Mouse (Mus musculus): ENCODE measurements at regions not wholly inside any gene's neighbourhood (a gene's known extent, or its start where the extent isn't known, plus 50 kb on each side); places are given as distances from the start of the nearest gene placed in this dataset.

DNA sequence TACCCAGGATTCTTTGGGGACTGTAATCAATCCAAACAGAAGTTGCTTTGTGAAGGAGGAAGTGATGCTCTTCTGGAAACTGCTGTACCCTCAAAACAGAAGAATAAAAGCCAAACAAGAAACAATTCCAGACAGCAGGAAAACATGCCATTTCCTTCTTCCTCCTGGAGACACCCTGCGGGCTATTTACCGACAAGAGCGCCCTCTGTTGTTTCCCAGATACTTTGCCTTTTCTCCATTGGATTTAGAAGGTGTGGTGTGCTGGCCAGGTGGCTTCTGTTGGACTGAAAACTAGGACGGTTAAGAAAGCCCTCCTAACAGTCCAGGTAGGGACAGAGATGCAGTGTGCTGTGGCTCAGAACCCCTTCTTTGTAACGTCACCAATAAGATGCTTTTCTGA, 119.9 kb upstream of the Msx2 start:
- peak in 1 of 2 experiments; percentile 19 for DNase-seq (ENCODE audit: low spot score in 2 of 2)

DNA sequence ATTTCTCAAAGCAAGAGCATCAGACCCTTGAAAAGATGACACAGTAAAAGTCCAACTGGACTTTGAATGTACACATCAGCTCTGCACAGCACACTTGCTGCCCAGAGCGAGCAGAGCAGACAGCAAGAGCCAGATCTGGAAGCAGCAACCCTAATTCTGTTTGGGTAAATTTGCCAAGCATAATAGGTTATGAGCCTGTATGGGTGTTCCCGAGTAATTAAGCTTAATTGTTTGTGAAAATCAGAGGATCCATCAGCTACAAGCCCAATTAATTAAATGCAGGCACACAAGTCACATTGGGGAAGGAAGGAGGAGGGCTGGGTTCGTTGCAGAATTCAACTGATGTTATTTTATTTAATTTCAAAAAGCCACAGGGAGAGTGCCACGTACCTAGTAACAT, 113.9 kb upstream of the Msx2 start:
- no peak for DNase-seq (ENCODE audit: low spot score in 2 of 2)

- peak; percentile 3 to 7 for DNase-seq (ENCODE audit: low spot score in 2 of 2)
Observed at GRCm38 (mm10) chr13:53584504-53585130, 111.7 kb upstream of the Msx2 start.

DNA sequence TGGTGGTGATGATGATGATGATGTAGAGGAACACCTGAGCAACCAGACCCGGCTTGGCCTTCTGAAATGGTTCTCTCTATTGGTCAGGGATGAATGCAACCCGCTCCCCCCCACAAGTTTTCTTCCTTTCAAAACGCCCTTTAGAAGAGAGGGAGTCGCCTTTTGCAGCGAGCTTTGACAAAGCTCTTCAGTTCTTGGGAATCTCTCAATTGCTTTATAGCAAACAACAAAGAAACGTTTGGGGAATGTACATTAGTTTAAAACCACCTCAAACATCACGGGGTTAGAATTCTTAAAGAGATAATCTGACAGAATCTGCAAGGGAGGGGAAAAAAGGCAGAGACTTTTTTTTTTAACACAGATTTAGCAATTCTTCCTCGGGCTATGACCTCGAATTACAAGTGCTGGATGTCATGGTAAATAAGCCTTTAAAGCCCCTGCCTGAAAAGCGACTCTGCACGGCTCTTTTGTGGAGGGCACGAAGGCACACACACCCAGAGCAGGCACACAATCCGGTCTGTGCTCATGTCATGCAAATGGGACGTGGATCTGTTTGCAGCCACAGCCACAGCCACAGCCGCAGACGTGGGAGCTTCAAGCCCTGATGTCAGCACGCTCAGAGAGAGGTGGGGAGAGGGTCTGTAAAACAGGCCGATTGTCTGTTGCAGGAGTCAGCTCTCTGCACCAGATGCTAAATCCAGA, 81.2 kb upstream of the Msx2 start:
- no peak for DNase-seq (ENCODE audit: low spot score in 2 of 2)

DNA sequence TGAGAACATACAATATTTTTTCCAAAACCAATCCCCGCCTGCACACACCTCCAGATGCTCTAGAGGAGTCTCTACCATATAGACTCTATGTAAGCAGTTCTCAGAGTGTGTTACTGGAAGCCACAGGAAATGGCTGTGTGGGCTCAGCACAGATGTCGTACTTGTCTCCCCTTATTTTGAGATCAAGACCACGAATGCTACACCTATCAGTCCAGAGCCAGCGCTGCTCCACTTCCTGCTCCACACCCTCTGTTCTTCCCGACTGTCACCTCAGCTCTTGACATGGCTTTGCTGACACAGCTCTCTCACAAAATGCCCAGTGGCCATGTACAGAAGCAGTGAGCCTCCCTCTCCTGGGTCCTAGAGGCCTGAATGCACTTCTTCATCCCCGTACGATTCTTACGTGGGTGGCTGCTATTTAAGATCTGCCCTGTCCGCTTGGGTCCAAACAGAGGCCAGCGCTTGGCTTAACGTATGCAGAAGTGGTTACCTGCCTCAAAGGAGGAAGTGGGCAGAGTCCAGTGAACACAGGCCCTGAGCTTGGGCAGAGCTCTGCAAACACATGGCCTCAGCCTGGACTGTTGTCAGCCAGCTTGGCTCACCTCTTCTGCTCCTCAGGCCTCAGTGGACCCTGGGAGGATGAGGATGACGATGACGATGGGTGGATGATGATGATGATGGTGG, 80.5 kb upstream of the Msx2 start:
- no peak for DNase-seq (ENCODE audit: low spot score in 2 of 2)

DNA sequence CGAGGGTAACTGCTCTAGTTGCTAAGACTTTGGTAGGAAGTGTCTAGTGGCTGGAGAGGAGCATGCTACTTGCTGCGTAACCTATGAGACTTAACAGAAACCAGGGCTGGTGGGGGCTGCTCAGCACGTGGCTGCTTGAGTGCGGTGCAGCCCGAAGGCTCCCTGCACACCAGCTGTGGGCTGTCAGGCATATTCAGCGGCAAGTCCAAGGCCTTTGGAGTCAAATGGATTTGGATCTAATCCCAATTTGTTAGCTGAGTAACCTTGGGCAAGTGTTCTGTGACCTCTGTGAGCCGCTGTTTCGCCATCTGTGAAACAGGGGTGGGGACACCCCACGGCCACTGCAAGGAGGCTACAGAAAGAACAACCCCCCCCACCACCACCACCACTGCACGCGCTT, 75.5 kb upstream of the Msx2 start:
- DNase-seq (ENCODE audit: low spot score in 2 of 2), result no peak

DNA sequence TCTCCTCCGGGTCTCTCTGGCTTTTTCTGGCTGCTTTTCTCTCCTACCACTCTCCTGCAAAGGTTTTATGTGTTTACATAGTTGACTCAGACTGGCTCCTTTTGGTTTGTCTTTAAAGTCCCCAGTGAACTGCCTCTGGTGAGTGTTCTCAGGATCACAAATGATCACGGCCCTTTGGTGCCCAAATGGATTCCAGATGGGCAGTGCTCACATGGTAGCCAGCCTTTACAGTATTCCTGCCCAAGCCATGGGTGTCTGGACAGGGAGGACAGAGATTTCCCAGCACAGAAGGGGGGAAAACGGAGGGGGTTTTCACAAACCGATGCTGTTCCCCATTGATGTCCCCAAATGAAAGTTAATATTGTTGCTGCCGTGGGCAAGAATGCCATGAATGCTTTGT, 70.4 kb upstream of the Msx2 start:
- no peak for DNase-seq (ENCODE audit: low spot score in 2 of 2)

- peak in 1 of 2 experiments; percentile 3 for DNase-seq (ENCODE audit: low spot score in 2 of 2)
Observed at GRCm38 (mm10) chr13:53539797-53540196, 66.9 kb upstream of the Msx2 start.

DNA sequence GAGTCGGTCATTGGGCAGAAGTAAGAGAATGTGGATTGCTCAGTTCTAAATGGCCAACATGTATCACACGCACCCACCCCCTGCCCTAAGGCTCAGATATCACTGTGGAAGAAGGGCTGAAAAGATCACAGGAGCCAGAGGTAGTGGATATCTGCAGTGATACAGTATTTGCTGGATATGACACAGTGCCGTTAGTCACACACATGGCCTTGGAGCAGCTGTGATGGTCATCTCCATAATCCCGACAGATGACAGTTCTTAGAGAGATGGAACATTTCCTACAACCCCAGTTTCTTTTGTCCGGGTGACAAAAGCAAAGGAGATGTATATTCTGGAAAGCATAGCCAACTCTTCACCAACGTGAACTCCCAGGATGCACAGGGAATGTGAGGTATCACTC, 65.1 kb upstream of the Msx2 start:
- DNase-seq (ENCODE audit: low spot score in 2 of 2), result no peak

- DNase-seq (ENCODE audit: low spot score in 2 of 2), result no peak
Observed at GRCm38 (mm10) chr13:53535781-53536425, 63.0 kb upstream of the Msx2 start.

- no peak for DNase-seq (ENCODE audit: low spot score in 2 of 2)
Observed at GRCm38 (mm10) chr13:53533738-53534137, 60.9 kb upstream of the Msx2 start.

- no peak for DNase-seq (ENCODE audit: low spot score in 2 of 2)
Observed at GRCm38 (mm10) chr13:53526880-53527279, 54.0 kb upstream of the Msx2 start.

- no peak for DNase-seq (ENCODE audit: low spot score in 2 of 2)
Observed at GRCm38 (mm10) chr13:53522807-53523206, 49.9 kb upstream of the Msx2 start.
